Comparison of ENCODE assay signal across 16 mouse cellular contexts in genomic region chr7:58557535-58557934, GRCm38 (mm10).
"Had no signal": no experiment of that assay in that cellular context is flagged by ENCODE, and none has a peak within 500 bp of the region (broad histone marks: within the 10 kb centered on the region; RNA-seq: fewer than 3 reads in every experiment).

No protein-coding gene starts in this region.

- DNase-seq: left cerebral cortex, postnatal 4 days; liver; liver, embryonic 13.5 days; liver, postnatal 0 days; lung, adult 18-20 months; lung, adult 2 months; lung, embryonic 14.5 days; lung, postnatal 10 days; lung, postnatal 14 days; lung, postnatal 36 days; lung, postnatal 4 days had no signal

- ATAC-seq: liver, embryonic 12.5 days; liver, postnatal 0 days; lung, postnatal 0 days; midbrain, embryonic 13.5 days; midbrain, embryonic 15.5 days; midbrain, embryonic 16.5 days had no signal
